Mouse (Mus musculus): Measurements from ENCODE around the gene Ascc3. TPM values are rescaled to one million over a fixed set of nuclear protein-coding genes. Genes with fewer than 3 reads are reported as not detected.

Gene Ascc3
- polyA plus RNA-seq, 1 experiment from 2014 or later: 28.8 TPM

DNA sequence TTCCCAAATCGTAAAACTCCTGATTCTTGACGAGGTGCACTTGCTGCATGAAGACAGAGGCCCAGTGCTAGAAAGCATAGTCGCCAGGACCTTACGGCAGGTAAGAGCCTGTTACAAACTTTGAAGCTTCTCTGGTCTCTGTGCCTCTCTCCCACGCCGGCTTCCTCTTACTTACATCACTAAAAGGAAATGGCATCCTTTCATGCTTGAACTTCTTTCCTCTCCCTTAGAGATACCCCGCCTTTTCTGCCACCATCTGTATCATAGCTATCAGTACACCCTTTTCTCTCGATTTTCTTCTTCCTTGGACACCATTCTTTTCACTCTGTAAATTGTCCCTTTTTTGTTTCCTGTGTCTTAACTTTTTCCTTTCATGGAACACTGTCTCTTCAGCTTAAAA is 58.1 kb downstream of the Ascc3 start:
- WGBS (ENCODE audit: insufficient replicate concordance): 80% methylated on average over 8 of the region's 8 CpGs
- H3K27ac ChIP-seq (ENCODE audit: low read depth, low read length): no peak overlapping the region
- ATAC-seq (replicated peaks; ENCODE audit: insufficient number of reproducible peaks, low FRiP score, low TSS enrichment): no peak
- H3K36me3 ChIP-seq (ENCODE audit: control insufficient read depth, insufficient read depth, low read length): peaks cover 8% of the 10 kb centered on the region; the same call in 1 of the 2 replicates
- no peak overlapping the region for H3K9ac ChIP-seq (ENCODE audit: low read depth, low read length)
- no peaks in the 10 kb centered on the region for H3K9me3 ChIP-seq (replicated peaks; ENCODE audit: control insufficient read depth, low read length)
- H3K4me3 ChIP-seq (ENCODE audit: low read depth, low read length): no peak overlapping the region
- H3K4me2 ChIP-seq: no peak overlapping the region
- no peaks in the 10 kb centered on the region for H3K4me1 ChIP-seq (ENCODE audit: control insufficient read depth, insufficient read depth, low read length)
- H3K27me3 ChIP-seq (ENCODE audit: control insufficient read depth, insufficient read depth, low read length): no peaks in the 10 kb centered on the region

DNA sequence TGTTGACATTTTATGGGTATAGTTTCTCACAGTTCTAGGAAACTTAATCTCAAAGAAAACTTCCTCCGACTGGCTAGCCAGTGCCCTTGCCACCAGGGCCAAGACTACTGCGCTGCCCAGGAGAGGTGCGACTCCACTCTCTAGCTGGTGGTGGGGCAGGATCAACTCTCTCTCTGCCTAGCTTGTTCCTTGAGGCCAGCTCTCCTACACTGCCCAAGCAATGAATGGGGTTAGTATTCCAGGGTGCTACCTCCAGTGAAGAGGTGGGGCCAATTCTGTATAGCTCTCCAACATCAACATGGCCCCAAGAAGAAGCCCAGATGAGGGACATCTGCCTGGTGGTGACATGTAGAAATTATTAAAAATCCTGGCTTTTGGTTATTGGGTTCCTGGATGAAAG is 61.1 kb downstream of the Ascc3 start:
- Histone ChIP-seq H3K36me3 (ENCODE audit: control insufficient read depth, insufficient read depth, low read length) (peaks cover 8% of the 10 kb centered on the region; the same call in 1 of the 2 replicates), H3K4me2 (no peak overlapping the region), H3K4me1 (ENCODE audit: control insufficient read depth, insufficient read depth, low read length) (no peaks in the 10 kb centered on the region), H3K27me3 (ENCODE audit: control insufficient read depth, insufficient read depth, low read length) (no peaks in the 10 kb centered on the region), H3K4me3 (ENCODE audit: low read depth, low read length) (no peak overlapping the region), H3K9ac (ENCODE audit: low read depth, low read length) (no peak overlapping the region), H3K9me3 (replicated peaks; ENCODE audit: control insufficient read depth, low read length) (no peaks in the 10 kb centered on the region), H3K27ac (ENCODE audit: low read depth, low read length) (no peak overlapping the region)
- ATAC-seq (replicated peaks; ENCODE audit: insufficient number of reproducible peaks, low FRiP score, low TSS enrichment): no peak
- 97% methylated on average over 3 of the region's 3 CpGs for WGBS (ENCODE audit: insufficient replicate concordance)

DNA sequence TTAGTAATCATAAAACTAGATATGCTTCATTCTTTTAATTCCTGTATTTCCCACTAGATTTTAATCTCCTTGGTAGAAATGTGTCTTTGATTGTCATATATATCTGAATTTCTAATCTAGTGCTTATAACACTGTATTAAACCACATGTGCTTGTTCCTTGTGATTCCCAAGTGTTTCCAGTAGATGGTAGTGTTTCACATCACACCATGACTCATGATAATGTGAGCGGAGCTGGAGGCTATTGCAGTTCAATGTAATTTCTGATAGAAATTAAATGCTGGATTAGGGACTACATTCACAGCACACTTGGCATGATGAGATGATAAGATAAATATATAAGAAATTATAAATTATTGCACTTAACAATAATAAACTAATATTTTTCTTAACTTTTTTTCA is 64.9 kb downstream of the Ascc3 start:
- no peak for ATAC-seq (replicated peaks; ENCODE audit: insufficient number of reproducible peaks, low FRiP score, low TSS enrichment)
- 41% methylated on average over 1 of the region's 1 CpGs for WGBS (ENCODE audit: insufficient replicate concordance)

DNA sequence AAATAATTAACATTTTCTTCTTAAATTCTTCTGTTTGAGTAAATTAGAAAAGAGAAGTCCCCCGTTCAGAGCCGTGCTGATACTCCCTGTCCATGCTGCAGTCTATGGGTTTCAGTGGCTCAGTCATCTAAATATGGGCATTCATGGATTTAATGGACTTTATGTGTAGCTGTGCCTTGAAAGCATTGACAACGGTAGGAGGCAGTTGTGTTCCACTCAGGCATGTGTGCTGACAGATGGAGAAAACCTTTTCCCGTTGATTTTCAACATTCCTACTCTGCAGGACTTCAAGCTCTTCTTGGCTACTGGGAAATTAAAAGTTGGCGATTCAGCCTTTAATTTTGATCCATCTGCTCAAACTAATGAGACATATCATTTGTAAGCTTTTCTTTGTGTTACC is 79.0 kb downstream of the Ascc3 start:
- no peaks in the 10 kb centered on the region for H3K27me3 ChIP-seq (ENCODE audit: control insufficient read depth, insufficient read depth, low read length)
- no peak for ATAC-seq (replicated peaks; ENCODE audit: insufficient number of reproducible peaks, low FRiP score, low TSS enrichment)
- no peak overlapping the region for H3K4me2 ChIP-seq
- H3K36me3 ChIP-seq (ENCODE audit: control insufficient read depth, insufficient read depth, low read length): no peaks in the 10 kb centered on the region
- H3K4me1 ChIP-seq (ENCODE audit: control insufficient read depth, insufficient read depth, low read length): no peaks in the 10 kb centered on the region
- H3K4me3 ChIP-seq (ENCODE audit: low read depth, low read length): no peak overlapping the region
- H3K9ac ChIP-seq (ENCODE audit: low read depth, low read length): no peak overlapping the region
- H3K27ac ChIP-seq (ENCODE audit: low read depth, low read length): no peak overlapping the region
- 74% methylated on average over 5 of the region's 5 CpGs for WGBS (ENCODE audit: insufficient replicate concordance)
- H3K9me3 ChIP-seq (replicated peaks; ENCODE audit: control insufficient read depth, low read length): no peaks in the 10 kb centered on the region

More for the DNA sequence above, 64.9 kb downstream of the Ascc3 start:
- Histone ChIP-seq H3K36me3 (ENCODE audit: control insufficient read depth, insufficient read depth, low read length) (peaks cover 5% of the 10 kb centered on the region; the same call in 1 of the 2 replicates), H3K4me1 (ENCODE audit: control insufficient read depth, insufficient read depth, low read length) (no peaks in the 10 kb centered on the region), H3K27me3 (ENCODE audit: control insufficient read depth, insufficient read depth, low read length) (no peaks in the 10 kb centered on the region), H3K4me3 (ENCODE audit: low read depth, low read length) (no peak overlapping the region), H3K9ac (ENCODE audit: low read depth, low read length) (no peak overlapping the region), H3K27ac (ENCODE audit: low read depth, low read length) (no peak overlapping the region), H3K9me3 (replicated peaks; ENCODE audit: control insufficient read depth, low read length) (no peaks in the 10 kb centered on the region), H3K4me2 (no peak overlapping the region)

DNA sequence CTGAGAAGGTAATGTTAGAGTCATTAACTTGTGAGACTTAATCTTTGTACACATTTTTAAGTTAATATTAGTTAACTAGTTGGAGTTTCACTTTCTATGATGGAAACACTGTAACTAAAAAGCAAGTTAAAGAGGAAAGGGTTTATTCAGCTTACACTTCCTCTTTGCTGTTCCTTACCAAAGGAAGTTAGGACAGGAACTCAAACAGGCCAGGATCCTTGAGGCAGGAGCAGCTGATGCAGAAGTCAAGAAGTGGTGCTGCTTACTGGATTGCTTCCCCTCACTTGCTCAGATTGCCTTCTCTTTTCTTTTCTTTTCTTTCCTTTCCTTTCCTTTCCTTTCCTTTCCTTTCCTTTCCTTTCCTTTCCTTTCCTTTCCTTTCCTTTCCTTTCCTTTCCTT is 97.9 kb downstream of the Ascc3 start:
- Histone ChIP-seq H3K36me3 (ENCODE audit: control insufficient read depth, insufficient read depth, low read length) (no peaks in the 10 kb centered on the region), H3K4me2 (no peak overlapping the region), H3K4me3 (ENCODE audit: low read depth, low read length) (no peak overlapping the region), H3K9me3 (replicated peaks; ENCODE audit: control insufficient read depth, low read length) (no peaks in the 10 kb centered on the region), H3K27me3 (ENCODE audit: control insufficient read depth, insufficient read depth, low read length) (no peaks in the 10 kb centered on the region), H3K27ac (ENCODE audit: low read depth, low read length) (no peak overlapping the region), H3K9ac (ENCODE audit: low read depth, low read length) (no peak overlapping the region), H3K4me1 (ENCODE audit: control insufficient read depth, insufficient read depth, low read length) (no peaks in the 10 kb centered on the region)
- ATAC-seq (replicated peaks; ENCODE audit: insufficient number of reproducible peaks, low FRiP score, low TSS enrichment): no peak

DNA sequence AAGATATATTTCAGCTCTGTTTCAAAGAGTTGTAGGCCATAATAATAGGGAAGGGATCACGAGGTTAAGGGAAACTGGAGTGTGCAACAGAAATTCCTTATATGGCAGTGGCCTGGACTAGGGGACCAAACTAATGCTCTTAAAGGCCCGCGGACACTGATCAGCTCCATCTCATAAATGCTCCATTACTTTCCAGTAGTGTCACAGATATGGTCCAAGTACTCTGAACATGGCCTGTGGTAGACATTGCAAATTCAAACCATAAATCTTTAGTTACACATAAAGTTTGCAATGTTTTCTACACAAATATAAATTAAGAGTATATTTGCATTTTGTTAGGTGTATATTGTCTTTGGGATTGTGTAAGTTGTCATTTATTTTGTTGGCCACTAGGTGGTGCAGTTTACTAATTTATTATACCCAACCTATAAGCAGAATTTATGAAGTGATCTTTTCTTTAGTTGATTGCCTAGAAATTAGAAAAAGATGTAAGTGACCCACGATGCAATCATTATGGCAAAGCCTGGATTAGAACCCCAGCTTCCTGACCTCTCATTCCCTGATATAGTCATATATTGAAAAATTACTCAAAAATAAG is 106.5 kb downstream of the Ascc3 start:
- Histone ChIP-seq H3K9ac (ENCODE audit: low read depth, low read length) (no peak overlapping the region), H3K27ac (ENCODE audit: low read depth, low read length) (no peak overlapping the region), H3K4me1 (ENCODE audit: control insufficient read depth, insufficient read depth, low read length) (no peaks in the 10 kb centered on the region), H3K36me3 (ENCODE audit: control insufficient read depth, insufficient read depth, low read length) (no peaks in the 10 kb centered on the region), H3K4me2 (no peak overlapping the region), H3K4me3 (ENCODE audit: low read depth, low read length) (no peak overlapping the region), H3K9me3 (replicated peaks; ENCODE audit: control insufficient read depth, low read length) (no peaks in the 10 kb centered on the region), H3K27me3 (ENCODE audit: control insufficient read depth, insufficient read depth, low read length) (no peaks in the 10 kb centered on the region)
- ATAC-seq (replicated peaks; ENCODE audit: insufficient number of reproducible peaks, low FRiP score, low TSS enrichment): no peak
- WGBS (ENCODE audit: insufficient replicate concordance): 65% methylated on average over 4 of the region's 4 CpGs

DNA sequence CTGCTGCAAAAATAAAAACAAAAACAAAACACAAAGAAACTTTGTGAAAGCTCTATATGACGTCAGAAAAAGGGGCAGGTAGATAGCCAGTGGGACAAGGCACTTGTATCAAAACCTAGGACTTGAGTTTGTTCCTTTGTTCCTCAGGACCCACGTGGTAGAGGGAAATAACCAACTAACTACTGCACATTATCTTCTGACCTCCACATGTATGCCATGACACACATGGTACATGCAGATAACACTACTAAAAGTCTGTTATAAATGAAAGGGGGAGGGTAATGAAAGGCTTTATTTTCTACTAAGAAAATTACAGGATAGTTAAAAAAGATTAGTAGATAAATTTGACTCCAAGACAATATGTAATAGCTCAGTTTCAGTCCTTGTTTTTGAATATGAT is 109.3 kb downstream of the Ascc3 start:
- H3K9ac ChIP-seq (ENCODE audit: low read depth, low read length): no peak overlapping the region
- no peak for ATAC-seq (replicated peaks; ENCODE audit: insufficient number of reproducible peaks, low FRiP score, low TSS enrichment)
- no peak overlapping the region for H3K27ac ChIP-seq (ENCODE audit: low read depth, low read length)
- no peak overlapping the region for H3K4me2 ChIP-seq
- no peaks in the 10 kb centered on the region for H3K36me3 ChIP-seq (ENCODE audit: control insufficient read depth, insufficient read depth, low read length)
- H3K4me1 ChIP-seq (ENCODE audit: control insufficient read depth, insufficient read depth, low read length): no peaks in the 10 kb centered on the region
- H3K27me3 ChIP-seq (ENCODE audit: control insufficient read depth, insufficient read depth, low read length): no peaks in the 10 kb centered on the region
- WGBS (ENCODE audit: insufficient replicate concordance): 57% methylated on average over 2 of the region's 2 CpGs
- H3K9me3 ChIP-seq (replicated peaks; ENCODE audit: control insufficient read depth, low read length): no peaks in the 10 kb centered on the region
- H3K4me3 ChIP-seq (ENCODE audit: low read depth, low read length): no peak overlapping the region

DNA sequence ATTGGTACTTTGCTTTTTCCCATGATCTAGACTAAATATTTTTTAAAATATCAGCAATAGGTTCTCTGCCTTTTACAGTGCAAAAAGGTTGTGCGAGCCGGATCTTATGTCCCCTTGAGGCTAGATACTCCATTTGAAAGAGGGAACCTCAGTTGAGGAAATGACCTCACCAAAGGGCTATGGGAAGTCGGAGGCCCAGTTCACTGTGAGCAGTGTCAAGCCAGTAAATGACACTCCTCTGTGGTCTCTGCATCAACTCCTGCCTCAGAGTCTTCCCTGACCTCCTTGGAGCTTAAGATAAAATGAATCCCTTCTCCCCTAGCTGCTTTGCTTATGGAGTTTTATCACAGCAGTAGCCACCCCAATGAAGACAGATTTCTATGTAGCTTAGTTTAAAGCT is 109.9 kb downstream of the Ascc3 start:
- no peaks in the 10 kb centered on the region for H3K4me1 ChIP-seq (ENCODE audit: control insufficient read depth, insufficient read depth, low read length)
- no peaks in the 10 kb centered on the region for H3K36me3 ChIP-seq (ENCODE audit: control insufficient read depth, insufficient read depth, low read length)
- no peaks in the 10 kb centered on the region for H3K27me3 ChIP-seq (ENCODE audit: control insufficient read depth, insufficient read depth, low read length)
- H3K4me3 ChIP-seq (ENCODE audit: low read depth, low read length): no peak overlapping the region
- no peaks in the 10 kb centered on the region for H3K9me3 ChIP-seq (replicated peaks; ENCODE audit: control insufficient read depth, low read length)
- no peak for ATAC-seq (replicated peaks; ENCODE audit: insufficient number of reproducible peaks, low FRiP score, low TSS enrichment)
- WGBS (ENCODE audit: insufficient replicate concordance): 59% methylated on average over 3 of the region's 3 CpGs
- no peak overlapping the region for H3K9ac ChIP-seq (ENCODE audit: low read depth, low read length)
- no peak overlapping the region for H3K4me2 ChIP-seq
- H3K27ac ChIP-seq (ENCODE audit: low read depth, low read length): no peak overlapping the region

DNA sequence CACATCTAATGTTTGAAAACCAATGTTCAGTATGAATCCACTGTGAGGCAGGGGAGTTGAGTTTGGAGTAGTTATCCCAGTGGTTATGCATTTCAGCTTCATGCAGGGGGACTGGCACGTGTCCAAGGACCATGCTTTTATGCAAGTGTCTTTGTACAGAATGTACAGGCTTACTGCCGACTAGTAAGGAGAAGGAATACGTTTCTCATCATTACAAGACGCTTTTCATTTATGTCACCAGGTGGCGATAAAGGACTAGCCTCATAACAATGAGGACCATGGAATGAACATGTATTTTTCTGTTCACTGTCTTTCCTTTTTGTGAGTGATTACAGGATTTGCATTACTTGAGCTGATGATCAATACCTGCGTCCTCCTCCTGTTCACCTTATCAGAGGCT is 111.7 kb downstream of the Ascc3 start:
- Histone ChIP-seq H3K27me3 (ENCODE audit: control insufficient read depth, insufficient read depth, low read length) (no peaks in the 10 kb centered on the region), H3K4me3 (ENCODE audit: low read depth, low read length) (no peak overlapping the region), H3K27ac (ENCODE audit: low read depth, low read length) (no peak overlapping the region), H3K4me2 (no peak overlapping the region), H3K9me3 (replicated peaks; ENCODE audit: control insufficient read depth, low read length) (no peaks in the 10 kb centered on the region), H3K9ac (ENCODE audit: low read depth, low read length) (no peak overlapping the region), H3K36me3 (ENCODE audit: control insufficient read depth, insufficient read depth, low read length) (no peaks in the 10 kb centered on the region), H3K4me1 (ENCODE audit: control insufficient read depth, insufficient read depth, low read length) (no peaks in the 10 kb centered on the region)
- 24% methylated on average over 6 of the region's 6 CpGs for WGBS (ENCODE audit: insufficient replicate concordance)
- ATAC-seq (replicated peaks; ENCODE audit: insufficient number of reproducible peaks, low FRiP score, low TSS enrichment): no peak

Data from heart, embryonic 11.5 days (tissue).